Mouse (Mus musculus): ENCODE measurements around the gene Glyatl3.

Gene Glyatl3

DNA sequence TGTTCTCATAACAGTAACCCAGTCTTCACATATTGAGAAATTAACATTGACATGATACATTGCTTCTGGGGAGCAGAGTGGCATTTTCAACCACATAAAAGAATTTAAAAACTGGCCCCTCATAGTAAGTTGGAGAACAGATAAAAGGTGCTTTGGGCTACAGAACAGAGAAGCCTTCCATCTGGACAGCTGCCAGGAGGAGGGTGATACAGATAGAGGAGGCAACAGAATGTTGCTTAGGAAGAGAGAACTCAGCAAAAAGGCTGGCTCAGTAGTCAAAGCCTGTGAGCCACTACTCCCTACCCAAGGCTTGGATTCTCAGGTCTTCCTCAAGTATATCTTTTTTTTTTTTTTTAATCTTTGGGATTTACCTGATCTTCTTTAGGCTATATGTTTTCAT is 59.1 kb downstream of the Glyatl3 start:
- DNase-seq (ENCODE audit: low spot score in 2 of 2), result no peak
